Mouse (Mus musculus): ENCODE data around the gene Slc25a47.

Gene Slc25a47

GRCm38 (mm10) chr12:108835840-108836409 is at the start of gene Slc25a47, which contains the start of gene Slc25a29:
Slc25a47 (plus strand) TSS chr12:108836046.
Slc25a29 (minus strand) TSS chr12:108835883.
- DNase-seq (ENCODE audit: low spot score in 2 of 2), result peak; percentile 88 to 95

- no peak for DNase-seq (ENCODE audit: low spot score in 2 of 2)
Measured at GRCm38 (mm10) chr12:108787329-108787728, 48.5 kb upstream of the Slc25a47 start.

DNA sequence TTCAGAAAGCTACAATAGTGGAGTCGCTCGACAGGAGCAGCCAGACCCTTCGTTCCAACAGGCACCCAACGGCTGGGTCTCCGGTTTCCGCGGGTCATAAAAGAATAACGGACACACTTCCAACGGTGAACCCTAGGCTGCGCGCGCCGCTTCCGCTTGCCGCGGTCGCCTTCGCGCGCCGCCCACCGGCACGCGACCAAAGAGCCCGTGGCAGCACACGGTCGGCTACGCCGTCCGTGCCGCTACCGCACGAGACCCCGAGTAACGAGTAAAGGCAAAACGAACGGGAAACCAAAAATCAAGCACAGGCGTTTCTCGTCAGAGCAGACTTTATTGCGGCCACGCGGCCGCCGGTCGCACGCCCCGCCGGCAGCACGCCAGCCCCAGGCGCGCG is 43.7 kb upstream of the Slc25a47 start:
- peak; percentile 80 to 91 for DNase-seq (ENCODE audit: low spot score in 2 of 2)

GRCm38 (mm10) chr12:108792546-108793452 is 43.0 kb upstream of the Slc25a47 start, which contains the start of gene Yy1:
Yy1 (plus strand) TSS chr12:108792973.
- peak; percentile 97 to 99 for DNase-seq (ENCODE audit: low spot score in 2 of 2)

DNA sequence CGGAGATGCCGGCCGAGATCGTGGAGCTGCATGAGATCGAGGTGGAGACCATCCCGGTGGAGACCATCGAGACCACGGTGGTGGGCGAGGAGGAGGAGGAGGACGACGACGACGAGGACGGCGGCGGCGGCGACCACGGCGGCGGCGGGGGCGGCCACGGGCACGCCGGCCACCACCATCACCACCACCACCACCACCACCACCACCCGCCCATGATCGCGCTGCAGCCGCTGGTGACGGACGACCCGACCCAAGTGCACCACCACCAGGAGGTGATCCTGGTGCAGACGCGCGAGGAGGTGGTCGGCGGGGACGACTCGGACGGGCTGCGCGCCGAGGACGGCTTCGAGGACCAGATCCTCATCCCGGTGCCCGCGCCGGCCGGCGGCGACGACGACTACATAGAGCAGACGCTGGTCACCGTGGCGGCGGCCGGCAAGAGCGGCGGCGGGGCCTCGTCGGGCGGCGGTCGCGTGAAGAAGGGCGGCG is 42.3 kb upstream of the Slc25a47 start:
- peak; percentile 52 to 61 for DNase-seq (ENCODE audit: low spot score in 2 of 2)

- peak; percentile 78 to 87 for DNase-seq (ENCODE audit: low spot score in 2 of 2)
Measured at GRCm38 (mm10) chr12:108794078-108794711, 41.7 kb upstream of the Slc25a47 start.

GRCm38 (mm10) chr12:108794979-108795537 is 40.8 kb upstream of the Slc25a47 start:
- DNase-seq (ENCODE audit: low spot score in 2 of 2), result no peak

DNA sequence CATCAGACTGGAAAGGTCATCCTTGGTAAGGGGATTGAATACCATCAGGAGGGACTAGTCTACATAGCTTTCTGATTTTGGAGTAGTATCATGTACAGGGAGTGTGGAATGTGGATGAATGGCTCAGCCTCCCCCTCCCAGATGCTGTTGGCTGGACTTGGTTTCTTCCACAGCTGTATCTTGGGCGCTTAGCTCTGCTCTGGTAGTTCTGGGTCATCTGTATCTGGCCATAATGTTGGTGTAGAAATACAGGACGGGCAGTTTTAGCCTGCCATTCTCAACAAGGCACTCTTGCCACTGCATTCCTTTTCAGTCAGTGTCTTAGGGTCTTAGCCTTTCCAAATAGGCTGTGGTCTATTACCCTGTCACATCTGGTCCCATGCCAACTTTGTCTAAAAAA is 34.2 kb upstream of the Slc25a47 start:
- no peak for DNase-seq (ENCODE audit: low spot score in 2 of 2)

DNA sequence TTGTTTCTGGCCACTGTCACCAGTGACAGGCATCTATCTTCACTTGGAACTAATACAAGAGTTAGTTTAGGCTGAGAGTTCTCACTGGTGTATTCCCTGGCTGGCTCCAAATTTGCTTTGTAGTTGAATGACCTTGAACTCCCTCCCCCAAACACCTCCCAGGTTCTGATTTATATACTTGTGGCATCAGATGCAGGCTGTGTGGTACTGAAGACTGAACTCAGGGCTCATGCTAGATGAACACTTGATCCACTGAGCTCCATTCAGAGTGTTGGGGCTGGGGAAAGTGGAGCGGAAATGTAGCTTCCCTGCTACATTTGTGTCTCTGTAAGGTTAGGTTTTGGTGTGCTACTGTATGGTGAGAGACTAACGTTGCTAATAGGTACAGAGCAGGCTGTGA is 31.5 kb upstream of the Slc25a47 start:
- DNase-seq (ENCODE audit: low spot score in 2 of 2), result no peak

GRCm38 (mm10) chr12:108808465-108808864 is 27.4 kb upstream of the Slc25a47 start:
- no peak for DNase-seq (ENCODE audit: low spot score in 2 of 2)

DNA sequence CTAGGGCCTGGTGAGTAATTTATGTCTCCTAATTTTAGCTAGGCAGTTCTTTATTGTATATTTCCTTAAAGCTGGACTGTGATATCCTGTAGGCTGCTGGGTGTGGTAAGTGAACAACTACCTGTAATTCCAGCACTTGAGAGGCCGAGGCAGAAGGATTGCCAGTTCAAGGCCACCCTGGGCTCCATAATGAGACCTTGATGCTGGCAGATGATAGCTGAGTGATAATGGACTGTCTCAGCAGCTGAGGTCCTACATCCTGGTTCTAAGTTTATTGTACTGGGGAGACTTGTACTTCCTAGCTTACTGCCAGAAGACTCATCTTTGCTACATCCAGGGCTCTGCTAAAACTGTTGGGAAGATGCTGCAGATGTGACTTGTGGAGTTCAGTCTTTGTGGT is 26.1 kb upstream of the Slc25a47 start:
- DNase-seq (ENCODE audit: low spot score in 2 of 2), result no peak

GRCm38 (mm10) chr12:108810309-108810708 is 25.5 kb upstream of the Slc25a47 start:
- no peak for DNase-seq (ENCODE audit: low spot score in 2 of 2)

DNA sequence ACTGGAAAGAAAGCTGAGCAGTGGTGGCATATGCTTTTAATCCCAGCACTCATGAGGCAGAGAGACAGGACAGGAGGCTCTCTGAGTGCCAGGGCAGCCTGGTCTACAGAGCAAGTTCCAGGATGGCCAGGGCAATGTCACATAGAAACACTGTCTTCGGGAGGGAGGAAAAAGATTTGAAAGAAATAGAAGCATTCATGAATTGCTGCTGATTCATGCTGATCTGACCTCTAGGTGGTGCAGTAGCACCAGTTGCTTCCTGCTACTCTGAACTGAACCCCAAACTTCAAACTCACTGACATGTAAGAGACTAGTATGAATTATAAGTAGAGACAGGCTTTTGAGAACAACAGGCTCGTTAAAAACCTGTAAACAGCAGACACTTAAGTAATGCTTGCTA is 24.7 kb upstream of the Slc25a47 start:
- DNase-seq (ENCODE audit: low spot score in 2 of 2), result peak in 1 of 2 experiments; percentile 60

- DNase-seq (ENCODE audit: low spot score in 2 of 2), result no peak
Measured at GRCm38 (mm10) chr12:108812463-108812862, 23.4 kb upstream of the Slc25a47 start.

DNA sequence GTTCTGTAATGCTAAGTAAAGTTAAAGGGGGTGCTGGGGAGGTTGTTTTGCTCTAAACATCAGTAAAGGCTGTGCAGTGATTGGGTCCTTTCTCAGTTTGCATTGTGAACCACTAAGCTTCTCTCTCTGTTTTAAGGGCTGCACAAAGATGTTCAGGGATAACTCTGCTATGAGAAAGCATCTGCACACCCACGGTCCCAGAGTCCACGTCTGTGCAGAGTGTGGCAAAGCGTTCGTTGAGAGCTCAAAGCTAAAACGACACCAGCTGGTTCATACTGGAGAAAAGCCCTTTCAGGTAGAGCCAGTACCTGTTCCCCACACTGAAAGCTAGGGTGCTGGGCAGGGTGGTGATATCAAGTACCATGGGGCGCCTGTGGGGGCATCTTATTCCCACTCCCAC is 21.4 kb upstream of the Slc25a47 start:
- no peak for DNase-seq (ENCODE audit: low spot score in 2 of 2)

DNA sequence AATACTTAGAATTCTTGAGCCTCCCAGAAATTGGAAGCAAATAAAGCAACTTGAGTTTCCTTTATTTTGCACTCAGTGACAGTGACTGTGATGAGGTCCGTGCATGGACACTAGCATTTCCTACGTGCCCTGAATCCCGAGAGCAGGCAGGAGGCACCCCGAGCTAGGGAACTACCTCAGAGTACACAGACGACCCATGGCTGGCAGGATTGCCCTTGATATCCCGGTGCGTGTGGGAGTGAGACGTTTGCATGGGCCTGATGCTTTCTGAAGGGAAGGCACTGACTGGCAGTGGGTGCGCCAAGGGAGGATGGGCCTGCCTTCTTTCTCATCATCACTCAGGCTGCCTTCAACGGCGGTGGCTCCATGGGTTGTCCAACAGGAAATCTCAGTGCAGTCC is 19.3 kb upstream of the Slc25a47 start:
- no peak for DNase-seq (ENCODE audit: low spot score in 2 of 2)

DNA sequence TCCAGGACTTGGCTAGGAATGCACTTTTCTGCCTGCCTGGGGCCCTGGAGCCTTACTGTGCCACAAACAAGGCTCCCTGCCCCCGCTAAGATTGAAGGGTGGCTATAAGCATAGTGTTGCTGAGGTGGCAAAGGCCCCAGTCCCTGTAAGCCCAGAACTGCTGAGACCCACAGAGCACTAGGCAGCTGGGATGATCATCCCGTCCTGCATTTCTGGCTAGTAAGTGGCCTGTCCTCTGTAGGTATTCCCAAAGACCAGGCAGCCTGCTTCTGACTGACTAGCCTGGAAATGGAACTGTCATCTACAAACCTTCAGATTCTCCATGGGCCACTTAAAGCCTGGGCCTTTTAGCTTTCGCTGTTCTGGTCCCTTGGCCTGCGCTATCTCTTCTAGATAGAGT is 15.4 kb upstream of the Slc25a47 start:
- no peak for DNase-seq (ENCODE audit: low spot score in 2 of 2)

DNA sequence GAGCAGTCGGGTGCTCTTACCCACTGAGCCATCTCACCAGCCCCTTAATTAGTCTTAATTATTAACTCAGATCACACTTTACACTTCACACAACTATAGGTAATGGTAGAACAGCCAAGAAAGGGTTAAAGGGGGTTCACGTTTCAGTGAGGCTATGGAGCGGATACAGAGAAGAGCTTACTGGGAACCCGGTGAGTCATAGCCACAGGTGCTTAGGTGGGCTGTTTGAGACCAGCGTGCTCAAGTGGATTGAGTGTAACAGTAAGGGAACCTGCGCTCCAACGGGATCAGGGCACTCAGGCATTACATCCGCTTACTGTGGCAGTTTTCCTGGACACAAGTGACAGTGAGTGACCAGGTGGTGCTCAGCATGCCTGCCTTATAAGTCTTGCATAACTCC is 12.8 kb upstream of the Slc25a47 start:
- no peak for DNase-seq (ENCODE audit: low spot score in 2 of 2)

GRCm38 (mm10) chr12:108824225-108824874 is 11.5 kb upstream of the Slc25a47 start:
- no peak for DNase-seq (ENCODE audit: low spot score in 2 of 2)

- no peak for DNase-seq (ENCODE audit: low spot score in 2 of 2)
Measured at GRCm38 (mm10) chr12:108825561-108826224, 10.2 kb upstream of the Slc25a47 start.

Measured in spleen, postnatal 10 days (tissue).